Mouse (Mus musculus): ENCODE measurements around the gene Sc5d. TPM values are rescaled to one million over a fixed set of nuclear protein-coding genes. Genes with fewer than 3 reads are reported as not detected.

Sc5d gene
- polyA plus RNA-seq, 1 experiment from 2014 or later: 80.9 TPM

- no peaks in the 10 kb centered on the region for H3K4me1 ChIP-seq (replicated peaks; ENCODE audit: control insufficient read depth, insufficient read depth, low read length)
- DNase-seq (ENCODE audit: low spot score): no peak
- WGBS: 78% methylated on average over 3 of the region's 3 CpGs
- H3K4me2 ChIP-seq (replicated peaks; ENCODE audit: low read depth, low read length): no peak overlapping the region
- H3K36me3 ChIP-seq (ENCODE audit: control insufficient read depth, insufficient read depth, low read length): no peaks in the 10 kb centered on the region
- no peak for ATAC-seq (ENCODE audit: low FRiP score)
- no peak overlapping the region for H3K4me3 ChIP-seq (ENCODE audit: low read depth, low read length)
- no peaks in the 10 kb centered on the region for H3K27me3 ChIP-seq (ENCODE audit: control insufficient read depth, insufficient read depth, low read length)
- no peak overlapping the region for H3K9ac ChIP-seq (ENCODE audit: low read depth, low read length)
- no peaks in the 10 kb centered on the region for H3K9me3 ChIP-seq (ENCODE audit: control insufficient read depth, low read length)
- no peak overlapping the region for H3K27ac ChIP-seq (ENCODE audit: low read depth, low read length)
These were observed 14.0 kb upstream of the Sc5d start for GRCm38 (mm10) chr9:42278046-42278445.

DNA sequence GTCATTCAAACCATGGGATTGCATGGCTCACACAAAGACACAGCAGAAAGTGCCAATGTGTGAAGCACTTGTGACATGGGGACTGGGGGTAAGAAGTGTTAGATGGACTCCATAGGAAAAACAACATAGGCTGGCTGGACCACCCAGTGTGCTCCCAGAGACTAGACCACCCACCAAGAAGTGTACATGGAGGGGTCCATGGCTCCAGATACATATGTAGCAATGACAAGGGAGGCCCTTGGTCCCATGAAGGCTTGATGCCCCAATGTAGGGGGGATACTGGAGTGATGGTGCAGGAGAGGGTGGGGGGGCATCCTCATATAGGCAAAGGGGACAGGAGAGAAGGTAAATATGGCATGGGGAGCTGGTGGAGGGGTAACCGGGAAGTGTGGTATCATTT lies 13.6 kb upstream of the Sc5d start:
- Histone ChIP-seq H3K27ac (ENCODE audit: low read depth, low read length) (no peak overlapping the region), H3K9ac (ENCODE audit: low read depth, low read length) (no peak overlapping the region), H3K4me2 (replicated peaks; ENCODE audit: low read depth, low read length) (no peak overlapping the region), H3K9me3 (ENCODE audit: control insufficient read depth, low read length) (no peaks in the 10 kb centered on the region), H3K27me3 (ENCODE audit: control insufficient read depth, insufficient read depth, low read length) (no peaks in the 10 kb centered on the region), H3K36me3 (ENCODE audit: control insufficient read depth, insufficient read depth, low read length) (no peaks in the 10 kb centered on the region), H3K4me3 (ENCODE audit: low read depth, low read length) (no peak overlapping the region), H3K4me1 (replicated peaks; ENCODE audit: control insufficient read depth, insufficient read depth, low read length) (no peaks in the 10 kb centered on the region)
- no peak for ATAC-seq (ENCODE audit: low FRiP score)
- no peak for DNase-seq (ENCODE audit: low spot score)
- WGBS: 95% methylated on average over 1 of the region's 1 CpGs

DNA sequence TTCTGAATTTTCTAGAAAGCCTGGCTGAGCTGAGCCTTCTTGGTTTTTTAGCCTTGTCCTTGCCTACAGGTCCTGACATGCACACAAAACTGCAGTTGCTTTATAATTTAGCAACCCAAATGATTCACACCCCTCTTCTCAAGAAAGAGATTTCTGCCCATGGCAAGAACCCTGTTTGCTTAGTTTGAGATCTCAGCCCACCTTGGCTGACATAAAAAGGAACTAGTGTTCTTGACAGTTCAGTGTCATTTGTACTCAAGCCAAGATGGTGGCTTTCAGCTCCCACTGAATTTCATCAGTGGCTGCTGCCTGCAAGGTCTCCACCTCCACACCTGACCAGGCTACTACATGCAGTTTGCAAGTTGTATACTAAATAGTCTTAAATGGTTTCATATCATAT lies 13.1 kb upstream of the Sc5d start:
- Histone ChIP-seq H3K36me3 (ENCODE audit: control insufficient read depth, insufficient read depth, low read length) (no peaks in the 10 kb centered on the region), H3K9ac (ENCODE audit: low read depth, low read length) (no peak overlapping the region), H3K4me3 (ENCODE audit: low read depth, low read length) (no peak overlapping the region), H3K27me3 (ENCODE audit: control insufficient read depth, insufficient read depth, low read length) (no peaks in the 10 kb centered on the region), H3K9me3 (ENCODE audit: control insufficient read depth, low read length) (no peaks in the 10 kb centered on the region), H3K4me2 (replicated peaks; ENCODE audit: low read depth, low read length) (no peak overlapping the region), H3K4me1 (replicated peaks; ENCODE audit: control insufficient read depth, insufficient read depth, low read length) (no peaks in the 10 kb centered on the region), H3K27ac (ENCODE audit: low read depth, low read length) (no peak overlapping the region)
- ATAC-seq (ENCODE audit: low FRiP score) (no peak), DNase-seq (ENCODE audit: low spot score) (no peak)

DNA sequence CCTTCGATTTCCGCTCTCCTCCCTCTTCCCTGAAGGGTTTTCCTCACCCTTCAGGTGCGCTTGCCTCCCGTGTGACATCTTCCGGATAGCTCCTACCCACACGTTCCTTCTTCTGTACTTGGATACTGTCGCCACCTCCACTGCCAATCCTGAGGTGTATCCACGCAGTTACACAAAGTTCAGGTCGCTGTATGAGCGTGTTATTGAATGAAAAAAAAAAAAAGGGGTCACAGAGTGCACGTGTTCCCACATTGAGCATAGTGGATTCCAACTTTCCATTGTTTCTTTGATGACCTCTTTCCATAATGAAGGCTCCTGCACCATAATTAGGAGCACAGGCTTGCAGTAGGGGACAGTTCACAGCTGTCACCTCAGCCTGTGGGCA lies 11.7 kb upstream of the Sc5d start:
- DNase-seq (ENCODE audit: low spot score): no peak
- WGBS: 70% methylated on average over 11 of the region's 11 CpGs
- Histone ChIP-seq H3K4me3 (ENCODE audit: low read depth, low read length) (no peak overlapping the region), H3K9me3 (ENCODE audit: control insufficient read depth, low read length) (no peaks in the 10 kb centered on the region), H3K36me3 (ENCODE audit: control insufficient read depth, insufficient read depth, low read length) (no peaks in the 10 kb centered on the region), H3K4me2 (replicated peaks; ENCODE audit: low read depth, low read length) (no peak overlapping the region), H3K27me3 (ENCODE audit: control insufficient read depth, insufficient read depth, low read length) (no peaks in the 10 kb centered on the region), H3K4me1 (replicated peaks; ENCODE audit: control insufficient read depth, insufficient read depth, low read length) (no peaks in the 10 kb centered on the region), H3K27ac (ENCODE audit: low read depth, low read length) (no peak overlapping the region), H3K9ac (ENCODE audit: low read depth, low read length) (no peak overlapping the region)
- no peak for ATAC-seq (ENCODE audit: low FRiP score)

GRCm38 (mm10) chr9:42275027-42275760 lies 11.1 kb upstream of the Sc5d start:
- Histone ChIP-seq H3K36me3 (ENCODE audit: control insufficient read depth, insufficient read depth, low read length) (no peaks in the 10 kb centered on the region), H3K27me3 (ENCODE audit: control insufficient read depth, insufficient read depth, low read length) (no peaks in the 10 kb centered on the region), H3K27ac (ENCODE audit: low read depth, low read length) (no peak overlapping the region), H3K4me1 (replicated peaks; ENCODE audit: control insufficient read depth, insufficient read depth, low read length) (no peaks in the 10 kb centered on the region), H3K9me3 (ENCODE audit: control insufficient read depth, low read length) (no peaks in the 10 kb centered on the region), H3K9ac (ENCODE audit: low read depth, low read length) (no peak overlapping the region), H3K4me3 (ENCODE audit: low read depth, low read length) (no peak overlapping the region), H3K4me2 (replicated peaks; ENCODE audit: low read depth, low read length) (no peak overlapping the region)
- 68% methylated on average over 13 of the region's 13 CpGs for WGBS
- ATAC-seq (ENCODE audit: low FRiP score) (no peak), DNase-seq (ENCODE audit: low spot score) (peak; percentile 28)

DNA sequence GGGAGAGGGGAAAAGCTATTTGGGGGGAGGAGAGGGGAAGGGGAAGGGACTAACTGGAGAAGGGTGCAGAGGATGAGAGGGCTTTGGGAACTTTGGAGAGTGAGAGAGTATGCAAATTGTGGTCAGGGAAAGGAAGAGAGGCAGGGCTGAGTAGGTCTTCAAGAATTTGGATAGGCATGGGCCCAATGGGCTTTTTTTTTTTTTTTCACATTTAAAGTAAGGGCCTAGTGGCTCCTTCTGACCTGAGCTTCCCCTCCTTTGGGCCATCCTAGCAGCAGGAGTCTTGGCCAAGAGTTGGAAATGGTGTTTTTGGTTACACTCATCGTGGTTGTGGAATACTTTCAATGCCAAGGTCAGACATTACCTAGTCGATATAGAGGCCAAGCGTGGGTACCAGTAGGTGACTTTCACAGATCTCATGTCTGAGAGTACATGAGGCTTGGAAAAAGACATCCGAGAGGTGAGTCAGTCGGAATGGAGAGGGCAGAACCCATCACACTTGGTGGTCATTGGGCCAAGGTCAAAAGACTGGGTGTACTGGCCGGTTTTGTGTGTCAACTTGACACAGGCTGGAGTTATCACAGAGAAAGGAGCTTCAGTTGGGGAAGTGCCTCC lies 9.7 kb upstream of the Sc5d start:
- Histone ChIP-seq H3K4me1 (replicated peaks; ENCODE audit: control insufficient read depth, insufficient read depth, low read length) (no peaks in the 10 kb centered on the region), H3K4me2 (replicated peaks; ENCODE audit: low read depth, low read length) (no peak overlapping the region), H3K4me3 (ENCODE audit: low read depth, low read length) (no peak overlapping the region), H3K27ac (ENCODE audit: low read depth, low read length) (no peak overlapping the region), H3K9me3 (ENCODE audit: control insufficient read depth, low read length) (no peaks in the 10 kb centered on the region), H3K36me3 (ENCODE audit: control insufficient read depth, insufficient read depth, low read length) (no peaks in the 10 kb centered on the region), H3K27me3 (ENCODE audit: control insufficient read depth, insufficient read depth, low read length) (no peaks in the 10 kb centered on the region), H3K9ac (ENCODE audit: low read depth, low read length) (no peak overlapping the region)
- no peak for DNase-seq (ENCODE audit: low spot score)
- 84% methylated on average over 6 of the region's 6 CpGs for WGBS
- no peak for ATAC-seq (ENCODE audit: low FRiP score)

- no peak overlapping the region for H3K4me2 ChIP-seq (replicated peaks; ENCODE audit: low read depth, low read length)
- DNase-seq (ENCODE audit: low spot score) (no peak), ATAC-seq (ENCODE audit: low FRiP score) (no peak)
- no peaks in the 10 kb centered on the region for H3K27me3 ChIP-seq (ENCODE audit: control insufficient read depth, insufficient read depth, low read length)
- no peak overlapping the region for H3K4me3 ChIP-seq (ENCODE audit: low read depth, low read length)
- H3K36me3 ChIP-seq (ENCODE audit: control insufficient read depth, insufficient read depth, low read length): no peaks in the 10 kb centered on the region
- H3K27ac ChIP-seq (ENCODE audit: low read depth, low read length): no peak overlapping the region
- H3K4me1 ChIP-seq (replicated peaks; ENCODE audit: control insufficient read depth, insufficient read depth, low read length): no peaks in the 10 kb centered on the region
- H3K9me3 ChIP-seq (ENCODE audit: control insufficient read depth, low read length): no peaks in the 10 kb centered on the region
- WGBS: 79% methylated on average over 3 of the region's 3 CpGs
- H3K9ac ChIP-seq (ENCODE audit: low read depth, low read length): no peak overlapping the region
These were observed 9.1 kb upstream of the Sc5d start for GRCm38 (mm10) chr9:42273174-42273573.

DNA sequence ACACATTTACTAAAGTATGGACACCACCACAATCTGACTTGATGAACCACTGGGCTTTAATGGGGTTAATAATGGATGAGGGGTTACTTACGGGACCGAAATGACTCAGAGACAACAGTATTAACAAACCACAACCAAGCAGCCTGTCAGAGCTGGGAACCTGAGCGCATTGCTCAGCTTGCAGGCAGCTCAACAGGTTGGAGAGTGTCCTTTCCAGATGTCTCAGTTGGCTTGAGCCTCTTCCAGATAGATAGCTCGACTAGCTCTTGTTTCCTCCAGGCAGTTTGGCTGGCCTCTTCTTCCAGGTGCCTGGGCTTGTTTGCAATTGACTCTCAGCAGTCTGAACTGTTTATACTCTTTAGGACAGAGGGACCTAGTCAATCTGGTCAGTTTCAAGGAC lies 8.6 kb upstream of the Sc5d start:
- no peak for DNase-seq (ENCODE audit: low spot score)
- Histone ChIP-seq H3K4me3 (ENCODE audit: low read depth, low read length) (no peak overlapping the region), H3K9me3 (ENCODE audit: control insufficient read depth, low read length) (no peaks in the 10 kb centered on the region), H3K9ac (ENCODE audit: low read depth, low read length) (no peak overlapping the region), H3K27ac (ENCODE audit: low read depth, low read length) (no peak overlapping the region), H3K27me3 (ENCODE audit: control insufficient read depth, insufficient read depth, low read length) (no peaks in the 10 kb centered on the region), H3K4me1 (replicated peaks; ENCODE audit: control insufficient read depth, insufficient read depth, low read length) (no peaks in the 10 kb centered on the region), H3K36me3 (ENCODE audit: control insufficient read depth, insufficient read depth, low read length) (no peaks in the 10 kb centered on the region), H3K4me2 (replicated peaks; ENCODE audit: low read depth, low read length) (no peak overlapping the region)
- WGBS: 70% methylated on average over 4 of the region's 4 CpGs
- ATAC-seq (ENCODE audit: low FRiP score): no peak

DNA sequence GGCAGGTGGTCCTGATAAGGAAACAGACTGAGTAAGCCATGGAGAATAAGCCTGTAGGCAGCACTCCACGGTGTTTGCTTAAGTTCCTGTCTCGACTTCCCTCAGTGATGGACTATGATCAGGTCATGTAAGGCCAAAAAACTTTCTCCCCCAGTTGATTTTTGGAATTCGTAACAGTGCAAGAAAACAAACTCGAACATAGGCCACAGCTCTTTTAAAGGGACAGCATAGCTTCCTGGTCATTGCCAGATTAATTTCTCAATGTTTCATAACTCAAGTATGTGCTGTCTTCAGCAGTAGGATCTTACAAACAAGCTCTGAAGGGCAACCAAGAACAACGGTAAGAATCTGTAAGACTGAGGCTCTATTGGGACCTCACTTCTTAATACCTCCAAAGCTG lies 7.4 kb upstream of the Sc5d start:
- no peak overlapping the region for H3K4me3 ChIP-seq (ENCODE audit: low read depth, low read length)
- no peak for ATAC-seq (ENCODE audit: low FRiP score)
- WGBS: 82% methylated on average over 5 of the region's 5 CpGs

More for the DNA sequence above, 7.4 kb upstream of the Sc5d start:
- H3K9ac ChIP-seq (ENCODE audit: low read depth, low read length): no peak overlapping the region
- H3K27me3 ChIP-seq (ENCODE audit: control insufficient read depth, insufficient read depth, low read length): no peaks in the 10 kb centered on the region
- H3K9me3 ChIP-seq (ENCODE audit: control insufficient read depth, low read length): no peaks in the 10 kb centered on the region
- H3K4me1 ChIP-seq (replicated peaks; ENCODE audit: control insufficient read depth, insufficient read depth, low read length): no peaks in the 10 kb centered on the region
- DNase-seq (ENCODE audit: low spot score): no peak
- no peak overlapping the region for H3K27ac ChIP-seq (ENCODE audit: low read depth, low read length)
- no peaks in the 10 kb centered on the region for H3K36me3 ChIP-seq (ENCODE audit: control insufficient read depth, insufficient read depth, low read length)
- no peak overlapping the region for H3K4me2 ChIP-seq (replicated peaks; ENCODE audit: low read depth, low read length)

Data from hindbrain, embryonic 11.5 days (tissue).